Mouse (Mus musculus) common myeloid progenitor, adult 5-6 weeks (primary cell): ENCODE data around the gene Tsr3. TPM values are rescaled to one million over a fixed set of nuclear protein-coding genes. Genes with fewer than 3 reads are reported as not detected.
A peak's percentile ranks its signal among the peaks of the same experiment; 100 is the strongest.

ENCODE experiments used
- ATAC-seq: replicated peaks from 2 replicates; pipeline ENCODE4 v1.8.0; 2016; ENCODE audit warnings: low read depth, mild to moderate bottlenecking, moderate TSS enrichment, inconsistent platforms; ENCODE audit not compliant: poor library complexity, severe bottlenecking
- total RNA-seq: library from RNA; stranded (forward); fragments of 200-1000, 187-1606 nt; gene quantifications from 2 replicates; pipeline ENCODE4 v1.2.3, GENCODE M21; 2017

Gene Tsr3
- total RNA-seq, 1 experiment from 2014 or later, result 34.1 TPM

GRCm38 (mm10) chr17:25235635-25236034 lies 4.3 kb upstream of the Tsr3 start:
- ATAC-seq, result no peak

- ATAC-seq, result no peak
Measured at GRCm38 (mm10) chr17:25243131-25243780, 3.3 kb downstream of the Tsr3 start.

DNA sequence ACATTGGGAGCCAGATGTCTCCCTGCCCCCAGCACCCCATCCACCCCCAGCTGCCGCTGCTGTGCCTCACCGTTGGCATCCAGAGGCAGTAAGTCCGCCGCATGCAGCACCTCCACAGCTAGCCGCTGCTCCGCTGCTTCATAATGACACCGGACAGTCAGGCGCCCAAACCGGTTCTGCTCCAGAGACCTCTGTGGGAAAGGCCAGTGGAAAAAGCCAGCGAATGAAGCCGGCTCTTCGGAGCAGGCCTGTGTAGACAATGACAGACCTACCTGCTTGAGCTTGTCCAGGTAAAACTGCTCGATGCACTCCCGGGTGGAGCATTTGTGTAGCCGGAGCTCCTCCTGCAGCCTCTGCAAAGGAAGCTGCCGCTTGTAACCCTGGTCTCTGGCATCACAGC lies 4.3 kb downstream of the Tsr3 start:
- ATAC-seq, result no peak

GRCm38 (mm10) chr17:25248033-25248750 lies 8.2 kb downstream of the Tsr3 start:
- peak; percentile 94 for ATAC-seq

- ATAC-seq, result no peak
Measured at GRCm38 (mm10) chr17:25250181-25250835, 10.3 kb downstream of the Tsr3 start.

DNA sequence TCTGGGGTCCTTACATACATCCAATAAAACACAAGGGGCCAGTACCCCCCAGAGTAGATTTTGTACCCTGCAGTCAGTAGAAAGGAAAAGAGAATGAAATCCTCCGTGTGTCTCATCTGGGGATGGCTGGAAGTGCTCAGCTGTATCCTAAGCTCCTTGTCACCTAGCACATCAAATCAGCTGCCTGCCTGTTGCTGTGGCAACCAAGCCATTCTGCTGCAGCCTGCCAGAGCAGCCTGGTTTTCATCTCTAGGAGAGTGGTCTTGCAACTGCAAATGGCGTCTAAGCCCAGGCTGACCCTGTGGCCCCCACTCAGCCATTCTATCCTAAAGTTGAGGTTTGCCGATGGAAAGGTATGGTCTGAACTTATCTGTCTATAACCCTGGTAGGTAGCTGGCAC lies 12.7 kb downstream of the Tsr3 start:
- ATAC-seq, result no peak

- ATAC-seq, result no peak
Measured at GRCm38 (mm10) chr17:25253760-25254159, 13.8 kb downstream of the Tsr3 start.

GRCm38 (mm10) chr17:25255110-25255509 lies 15.1 kb downstream of the Tsr3 start:
- ATAC-seq, result no peak

- ATAC-seq, result no peak
Measured at GRCm38 (mm10) chr17:25256140-25256754, 16.3 kb downstream of the Tsr3 start, which contains the start of gene Baiap3. Baiap3 (minus strand) TSS chr17:25256364.

DNA sequence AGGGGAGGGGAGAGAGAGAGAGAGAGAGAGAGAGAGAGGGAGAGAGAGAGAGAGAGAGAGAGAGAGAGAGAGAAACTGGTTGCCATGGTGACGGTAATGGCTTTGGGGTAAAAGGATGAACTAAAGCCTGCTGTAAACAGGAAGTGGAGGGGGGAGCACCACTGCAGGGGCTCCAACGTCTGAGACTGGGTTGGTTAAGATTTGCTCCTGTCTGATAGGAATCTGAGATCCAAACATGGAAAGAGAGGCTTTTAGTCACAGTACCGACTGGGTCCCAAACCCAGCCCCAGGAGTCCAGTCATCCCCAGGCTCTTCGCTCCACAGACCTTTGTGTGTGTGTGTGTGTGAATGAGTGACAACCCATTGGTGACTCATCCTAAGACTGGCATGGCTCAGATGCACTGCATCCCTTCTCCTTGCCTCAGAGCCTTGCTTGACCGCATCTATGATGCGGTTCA lies 17.9 kb downstream of the Tsr3 start:
- no peak for ATAC-seq

GRCm38 (mm10) chr17:25264453-25264852 lies 24.5 kb downstream of the Tsr3 start:
- ATAC-seq, result no peak

DNA sequence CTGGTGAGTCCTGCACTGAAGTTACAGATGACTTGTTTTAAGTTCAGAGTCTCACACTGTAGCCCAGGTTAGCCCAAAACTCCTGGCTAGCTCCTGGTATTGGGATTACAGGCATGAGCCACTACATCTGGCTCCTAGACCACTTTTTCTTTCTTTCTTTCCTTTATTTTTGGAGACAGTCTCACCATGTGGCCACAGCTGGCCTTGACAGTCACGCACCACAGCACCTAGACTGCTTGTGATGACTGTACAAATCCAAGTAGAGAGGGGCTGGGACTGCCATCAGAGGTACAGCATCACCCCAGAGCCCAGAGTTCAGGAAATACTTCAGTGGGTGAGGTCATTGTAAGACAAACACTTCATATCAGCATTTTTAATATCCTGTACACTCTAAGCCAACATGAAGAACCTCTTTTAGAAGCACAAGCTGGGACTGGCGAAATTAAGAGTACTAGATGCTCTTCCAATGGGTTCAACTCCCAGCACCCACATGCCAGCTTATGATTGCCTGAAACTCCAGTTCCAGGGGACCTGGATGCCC lies 30.9 kb downstream of the Tsr3 start:
- ATAC-seq, result no peak

GRCm38 (mm10) chr17:25272326-25272725 lies 32.4 kb downstream of the Tsr3 start:
- ATAC-seq, result no peak

DNA sequence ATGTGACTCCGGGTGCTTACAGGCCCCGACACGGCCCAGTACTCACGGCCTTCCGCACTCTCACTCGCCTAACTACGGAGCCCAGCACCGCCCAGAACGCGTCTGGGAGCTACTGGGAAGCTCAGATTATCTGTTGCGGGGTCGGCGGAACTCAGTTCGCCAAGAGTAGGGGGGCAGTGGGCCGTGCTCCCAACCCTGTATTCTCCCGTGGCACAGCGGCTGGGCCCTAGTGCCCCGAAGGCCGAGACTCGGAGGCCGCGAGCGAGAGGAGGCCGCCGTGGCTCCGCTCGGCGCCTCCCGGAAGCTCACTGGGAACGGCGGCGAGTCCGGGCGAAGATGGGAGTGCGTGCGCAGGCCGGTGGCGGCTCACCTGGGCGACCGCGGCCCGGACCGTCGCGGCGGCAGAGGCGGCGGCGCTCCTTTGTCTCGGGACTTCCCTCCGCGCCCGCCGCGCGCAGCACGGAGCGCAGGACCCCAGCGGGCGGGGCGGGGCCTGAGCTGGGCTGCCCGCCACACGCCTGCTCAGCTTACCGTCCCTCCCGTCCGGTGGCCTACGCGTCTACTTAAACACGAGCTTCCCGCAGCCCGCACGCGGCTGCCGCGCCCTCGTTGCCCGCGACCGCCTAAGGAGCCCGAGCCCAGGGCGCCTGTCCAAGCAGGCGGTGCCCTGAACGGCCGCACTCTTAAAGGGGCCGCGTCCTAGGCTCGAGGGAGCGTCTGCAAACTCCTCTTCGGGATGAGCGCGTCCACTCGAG lies 33.2 kb downstream of the Tsr3 start:
- peak; percentile 70 for ATAC-seq

DNA sequence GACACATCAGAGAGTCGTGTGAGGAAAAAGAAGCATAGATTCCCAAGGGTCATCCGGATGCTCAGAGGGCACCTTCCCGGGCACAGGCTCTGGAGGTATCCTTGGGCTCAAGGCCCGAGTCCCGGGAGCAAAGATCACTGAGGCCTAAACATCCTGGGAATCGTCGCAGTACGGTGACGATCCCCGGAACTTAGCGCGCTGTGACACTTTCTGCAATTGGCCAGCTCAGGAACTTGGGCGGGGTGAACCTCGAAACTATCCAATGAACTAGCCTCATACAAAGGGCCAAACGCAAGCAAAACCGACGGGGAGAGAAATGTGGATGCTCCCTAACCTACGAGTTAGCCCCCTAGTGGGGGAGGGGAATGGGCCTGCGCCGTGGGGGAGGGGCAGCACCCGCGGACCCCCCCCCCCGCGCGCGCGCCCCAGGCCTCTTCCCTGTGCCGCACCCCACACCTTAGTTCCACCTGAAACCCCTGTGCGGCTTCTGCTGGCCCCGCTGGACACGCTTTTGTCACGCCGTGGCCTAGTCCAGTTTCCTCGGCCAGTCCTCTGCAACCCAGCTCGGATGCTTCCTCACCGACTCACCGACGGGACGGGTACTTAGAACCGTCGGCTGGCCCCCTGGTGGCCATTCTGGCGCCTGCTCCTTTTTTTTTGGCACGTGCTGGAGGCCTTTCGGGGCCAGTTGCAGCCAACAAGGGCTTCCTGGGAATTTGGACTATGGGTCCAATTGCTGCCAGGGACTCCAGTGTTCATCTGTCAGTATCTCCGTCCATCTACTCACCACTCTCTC lies 33.9 kb downstream of the Tsr3 start:
- peak; percentile 85 for ATAC-seq

DNA sequence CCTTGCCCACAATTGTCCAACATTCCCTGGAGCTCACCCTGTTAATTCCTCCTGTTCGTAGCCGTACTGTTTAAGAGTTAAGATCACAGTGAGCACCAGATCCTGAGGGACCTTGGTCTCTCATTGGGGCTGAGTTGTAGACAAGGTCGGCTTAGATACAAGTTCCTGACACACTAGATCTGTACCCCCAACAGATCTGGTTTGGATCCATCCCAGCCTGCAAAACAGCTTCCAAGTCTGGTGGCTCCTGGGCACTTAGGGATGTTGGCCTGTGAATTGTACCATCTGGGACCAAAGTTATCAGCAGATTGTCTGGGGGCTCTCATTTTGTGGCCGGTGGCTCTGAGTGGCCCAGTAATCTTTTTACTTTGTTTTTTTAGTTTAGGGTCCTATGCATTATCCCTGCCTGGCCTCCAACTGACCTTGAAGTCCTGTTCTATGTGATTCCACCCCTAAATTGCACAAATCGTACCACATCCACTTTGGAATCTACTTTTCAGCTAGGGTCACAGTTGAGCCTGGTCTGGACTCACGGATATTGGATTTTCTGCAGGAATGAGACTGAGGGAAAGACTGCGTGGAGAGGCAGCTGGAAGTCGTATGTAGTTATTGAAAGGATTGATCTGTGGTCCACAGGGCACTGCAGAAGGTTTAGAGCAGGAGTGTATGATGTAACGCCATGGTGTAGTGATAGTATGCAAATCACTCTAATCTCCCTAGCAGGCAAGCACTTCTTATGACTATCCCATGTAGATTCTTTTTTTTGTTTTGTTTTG lies 34.8 kb downstream of the Tsr3 start, which contains the start of gene Ube2i:
Gene Ube2i, minus strand, starts transcription at position 52 of the 776 bp plus-strand sequence.
- ATAC-seq, result no peak

DNA sequence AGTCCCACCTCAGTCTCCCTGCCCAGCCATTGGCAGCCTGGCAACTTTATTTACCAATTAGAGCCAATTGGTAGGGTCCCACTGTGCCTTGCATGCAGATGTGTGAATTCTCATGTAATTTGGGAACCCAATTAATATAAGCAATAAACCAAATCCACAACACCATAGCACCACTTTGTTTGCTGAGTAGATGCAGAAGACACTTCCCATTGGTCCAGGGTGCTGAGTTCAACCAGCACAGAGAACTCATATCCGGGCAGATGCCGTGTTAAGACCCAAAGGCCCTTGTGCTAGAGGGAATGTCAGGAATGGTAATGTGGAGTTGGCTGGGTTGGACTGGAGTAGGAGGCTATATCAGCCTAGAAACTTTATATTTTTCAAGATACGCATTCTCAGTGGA lies 35.9 kb downstream of the Tsr3 start:
- no peak for ATAC-seq

DNA sequence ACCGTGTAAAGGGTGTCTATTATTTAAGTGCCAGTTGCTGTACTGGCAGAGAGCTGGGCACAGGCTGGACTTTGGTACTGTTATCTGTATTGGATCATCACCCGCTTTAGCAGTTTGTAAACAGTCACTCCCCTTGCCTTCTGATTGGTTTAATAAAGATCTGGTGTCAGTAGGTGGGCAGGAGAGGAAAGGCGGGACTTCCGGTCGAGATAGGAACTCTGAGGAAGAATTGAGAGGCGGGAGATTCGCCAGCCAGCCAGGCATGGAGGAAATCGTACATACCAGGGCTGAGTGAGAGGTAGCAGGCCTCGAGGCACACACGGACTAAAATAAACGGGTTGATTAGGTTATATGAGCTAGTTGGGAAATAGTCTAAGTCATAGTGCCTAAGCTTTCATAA lies 42.2 kb downstream of the Tsr3 start:
- peak; percentile 72 for ATAC-seq
